Mouse (Mus musculus) neural tube, embryonic 15.5 days (tissue): ENCODE results near the gene Ciita. TPM values are rescaled to one million over a fixed set of nuclear protein-coding genes. Genes with fewer than 3 reads are reported as not detected.

Source experiments
- ATAC-seq: fragments of 200-750 bp; cut with Nextera tagmentation; 2 replicates; pipeline ENCODE4 v1.8.0; 2017; ENCODE audit warnings: mild to moderate bottlenecking, moderate TSS enrichment, moderate library complexity; ENCODE audit not compliant: low FRiP score
- H3K27ac ChIP-seq: fragments of 300-500 bp; sonication (generic); replicated peaks from 2 replicates; pipeline ENCODE4 v1.5.1; 2015; ENCODE audit warnings: mild to moderate bottlenecking, inconsistent platforms
- H3K27me3 ChIP-seq: fragments of 300-500 bp; sonication (generic); replicated peaks from 2 replicates; pipeline ENCODE4 v1.6.1; 2015; ENCODE audit warnings: inconsistent platforms
- H3K36me3 ChIP-seq: fragments of 300-500 bp; sonication (generic); 2 replicates; pipeline ENCODE4 v1.6.1; 2015; ENCODE audit warnings: inconsistent platforms
- H3K4me1 ChIP-seq: fragments of 300-500 bp; sonication (generic); 2 replicates; pipeline ENCODE4 v1.6.1; 2015; ENCODE audit warnings: inconsistent platforms
- H3K4me2 ChIP-seq: fragments of 300-500 bp; sonication (generic); 2 replicates; pipeline ENCODE4 v1.6.1; 2015; ENCODE audit warnings: inconsistent platforms, mild to moderate bottlenecking, moderate library complexity
- H3K4me3 ChIP-seq: fragments of 300-500 bp; sonication (generic); replicated peaks from 2 replicates; pipeline ENCODE4 v1.5.1; 2015; ENCODE audit warnings: mild to moderate bottlenecking, inconsistent platforms
- H3K9ac ChIP-seq: fragments of 300-500 bp; sonication (generic); replicated peaks from 2 replicates; pipeline ENCODE4 v1.6.1; 2015; ENCODE audit warnings: mild to moderate bottlenecking, inconsistent platforms
- H3K9me3 ChIP-seq: fragments of 300-500 bp; sonication (generic); replicated peaks from 2 replicates; pipeline ENCODE4 v1.6.1; 2016; ENCODE audit warnings: inconsistent platforms
- WGBS: fragments of 180-500 bp; shearing (Covaris S2); methylation state at CpG from one replicate; pipeline ENCODE4 v1.1.7; 2015; ENCODE audit warnings: mixed read lengths; 5-methylcytosine and 5-hydroxymethylcytosine counted together
- polyA plus RNA-seq: library from polyadenylated mRNA; unstranded; fragments of >200 nt; fragmentation: Nextera tagmentation; extraction: Ambion mirVana; gene quantifications from 2 replicates; pipeline ENCODE4 v1.2.1, GENCODE M21; 2015

The Ciita gene
- polyA plus RNA-seq, 1 experiment from 2014 or later: 0.47 TPM

DNA sequence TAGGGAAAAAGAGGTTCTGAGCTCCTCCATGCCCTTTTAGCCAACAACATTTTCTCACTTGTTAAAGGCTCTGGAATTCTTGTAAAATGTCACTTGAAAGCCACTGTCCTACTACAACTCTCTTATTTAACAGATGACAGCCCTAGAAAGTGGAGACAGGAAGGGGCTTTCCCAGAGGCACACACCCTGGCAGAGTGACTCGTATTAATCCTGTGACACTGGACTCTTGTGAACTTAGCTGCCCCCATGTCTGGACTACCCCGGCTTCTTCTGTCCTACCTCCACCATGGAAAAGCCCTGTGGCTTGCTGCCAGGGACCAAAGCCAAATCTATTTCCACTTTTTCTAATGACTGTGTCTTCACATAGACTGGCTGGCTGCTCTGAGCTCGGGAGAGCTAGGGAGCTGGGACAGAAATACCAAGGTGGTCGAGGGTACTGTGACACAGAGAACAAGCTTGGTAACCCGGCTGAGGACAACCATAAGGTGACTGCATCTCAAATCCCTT is 18.3 kb downstream of the Ciita start:
- WGBS: 78% methylated on average over 5 of the region's 5 CpGs
- no peaks in the 10 kb centered on the region for H3K36me3 ChIP-seq
- no peaks in the 10 kb centered on the region for H3K4me1 ChIP-seq
- no peaks in the 10 kb centered on the region for H3K9me3 ChIP-seq
- H3K4me3 ChIP-seq: no peak overlapping the region
- ATAC-seq: no peak
- H3K4me2 ChIP-seq: no peak overlapping the region
- 0 out of 2 replicates have a peak, but pooled peaks cover 6% of the 10 kb centered on the region for H3K27me3 ChIP-seq
- no peak overlapping the region for H3K27ac ChIP-seq
- H3K9ac ChIP-seq: no peak overlapping the region

DNA sequence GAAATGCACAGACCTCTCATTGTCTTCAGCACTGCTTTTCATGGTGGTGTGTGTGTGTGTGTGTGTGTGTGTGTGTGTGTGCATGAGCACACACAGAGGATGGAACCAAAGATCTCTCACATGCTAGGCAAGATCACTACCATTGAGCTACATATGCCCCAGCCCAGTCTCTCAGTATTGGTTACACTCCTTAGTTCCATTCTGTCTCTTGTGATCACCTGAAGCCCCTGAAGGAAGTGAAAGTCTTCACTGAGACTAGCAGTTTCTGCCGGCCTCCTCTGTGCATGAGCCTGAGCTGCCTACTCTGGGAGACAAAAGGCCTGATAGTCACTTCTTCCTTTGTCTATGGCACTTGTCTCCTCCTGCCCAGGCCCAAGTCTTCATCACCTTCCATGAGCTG is 19.3 kb downstream of the Ciita start:
- WGBS: 47% methylated on average over 1 of the region's 1 CpGs
- no peak overlapping the region for H3K9ac ChIP-seq
- no peaks in the 10 kb centered on the region for H3K36me3 ChIP-seq
- 0 out of 2 replicates have a peak, but pooled peaks cover 6% of the 10 kb centered on the region for H3K27me3 ChIP-seq
- H3K4me3 ChIP-seq: no peak overlapping the region
- no peak overlapping the region for H3K4me2 ChIP-seq
- H3K9me3 ChIP-seq: no peaks in the 10 kb centered on the region
- no peak overlapping the region for H3K27ac ChIP-seq
- ATAC-seq: no peak
- no peaks in the 10 kb centered on the region for H3K4me1 ChIP-seq

DNA sequence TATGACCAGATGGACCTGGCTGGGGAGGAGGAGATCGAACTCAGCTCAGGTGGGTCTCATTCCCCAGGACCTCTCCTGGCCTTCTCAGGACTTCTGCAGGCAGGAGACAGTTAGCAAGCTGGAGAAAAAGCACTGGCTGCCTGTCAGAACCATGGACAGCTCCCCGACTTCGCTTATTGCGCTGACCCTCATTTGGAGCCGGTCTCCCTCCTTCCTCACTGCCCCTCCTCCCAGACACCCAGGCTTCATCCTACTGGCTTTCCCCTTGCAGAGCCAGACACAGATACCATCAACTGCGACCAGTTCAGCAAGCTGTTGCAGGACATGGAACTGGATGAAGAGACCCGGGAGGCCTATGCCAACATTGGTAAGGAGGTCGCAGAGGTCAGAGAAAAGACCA is 22.0 kb downstream of the Ciita start:
- no peak overlapping the region for H3K9ac ChIP-seq
- 13% methylated on average over 8 of the region's 8 CpGs for WGBS
- H3K4me3 ChIP-seq: no peak overlapping the region
- no peak for ATAC-seq
- H3K27me3 ChIP-seq: 0 out of 2 replicates have a peak, but pooled peaks cover 6% of the 10 kb centered on the region
- H3K9me3 ChIP-seq: no peaks in the 10 kb centered on the region
- no peaks in the 10 kb centered on the region for H3K4me1 ChIP-seq
- H3K36me3 ChIP-seq: no peaks in the 10 kb centered on the region
- H3K4me2 ChIP-seq: no peak overlapping the region
- no peak overlapping the region for H3K27ac ChIP-seq

DNA sequence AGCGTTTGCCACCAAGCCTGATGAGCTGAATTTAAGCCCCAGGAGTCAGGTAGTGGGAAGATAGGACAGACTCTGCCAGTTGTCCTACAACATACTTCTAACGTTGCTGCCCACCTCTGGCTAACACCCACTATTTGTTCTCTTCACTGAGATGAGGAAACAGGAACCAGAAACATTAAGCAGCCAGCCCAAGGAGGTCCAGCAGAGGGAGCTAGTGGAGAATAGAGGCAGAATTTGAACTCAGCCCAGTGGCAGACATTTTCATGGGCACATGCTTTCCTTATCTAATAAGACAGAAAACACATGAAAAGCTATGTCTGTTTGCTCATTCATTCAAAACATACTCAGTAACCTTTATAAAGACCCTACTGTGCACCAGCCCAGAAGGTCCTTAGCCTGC is 23.2 kb downstream of the Ciita start:
- no peak for ATAC-seq
- WGBS: 77% methylated on average over 2 of the region's 2 CpGs
- no peak overlapping the region for H3K27ac ChIP-seq
- H3K9ac ChIP-seq: no peak overlapping the region
- no peaks in the 10 kb centered on the region for H3K9me3 ChIP-seq
- no peak overlapping the region for H3K4me3 ChIP-seq
- no peak overlapping the region for H3K4me2 ChIP-seq
- no peaks in the 10 kb centered on the region for H3K36me3 ChIP-seq
- 0 out of 2 replicates have a peak, but pooled peaks cover 6% of the 10 kb centered on the region for H3K27me3 ChIP-seq
- H3K4me1 ChIP-seq: no peaks in the 10 kb centered on the region

DNA sequence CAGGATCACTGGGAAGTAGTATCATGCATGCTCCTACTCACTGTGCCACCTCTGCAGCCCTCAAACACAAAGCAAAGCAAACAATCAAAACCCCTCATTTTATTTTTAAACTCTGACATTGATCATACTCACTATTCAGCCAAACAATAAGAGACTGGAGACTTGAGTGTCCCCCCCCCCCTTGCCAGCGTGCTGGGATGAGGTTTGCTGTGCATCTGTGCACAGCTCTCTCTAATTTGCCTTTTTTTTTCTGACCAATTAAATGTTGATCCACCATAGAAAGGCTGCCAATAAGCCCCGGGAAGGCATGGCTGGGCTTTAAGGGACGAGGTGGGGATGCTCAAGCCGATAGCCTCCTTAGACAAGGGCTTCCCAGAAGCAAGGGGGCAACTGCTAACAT is 27.6 kb downstream of the Ciita start:
- H3K4me3 ChIP-seq: no peak overlapping the region
- H3K27ac ChIP-seq: no peak overlapping the region
- H3K36me3 ChIP-seq: no peaks in the 10 kb centered on the region
- H3K4me2 ChIP-seq: no peak overlapping the region
- ATAC-seq: no peak
- H3K4me1 ChIP-seq: no peaks in the 10 kb centered on the region
- no peaks in the 10 kb centered on the region for H3K9me3 ChIP-seq
- 45% methylated on average over 4 of the region's 4 CpGs for WGBS
- no peak overlapping the region for H3K9ac ChIP-seq
- H3K27me3 ChIP-seq: no peaks in the 10 kb centered on the region

DNA sequence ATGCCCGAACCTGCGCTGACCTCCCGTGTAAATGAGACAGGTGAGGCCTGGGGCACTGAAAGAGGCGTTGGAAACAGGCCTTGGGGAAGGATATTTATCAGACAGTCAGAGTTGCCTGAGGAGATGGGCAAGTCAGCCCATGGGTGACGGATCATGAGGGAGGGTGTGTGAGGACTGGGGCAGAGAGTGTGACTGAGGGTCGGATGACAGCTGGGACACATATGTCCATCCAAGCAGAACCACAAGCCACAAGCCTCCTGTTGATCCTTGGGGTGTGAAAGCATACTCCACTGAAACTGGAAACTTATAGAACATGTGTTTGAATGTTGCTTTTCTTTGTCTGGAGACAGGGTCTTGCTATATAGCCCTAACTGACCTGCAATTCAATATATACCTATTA is 28.8 kb downstream of the Ciita start:
- H3K9ac ChIP-seq: no peak overlapping the region
- no peak for ATAC-seq
- 84% methylated on average over 6 of the region's 6 CpGs for WGBS
- H3K36me3 ChIP-seq: no peaks in the 10 kb centered on the region
- H3K27ac ChIP-seq: no peak overlapping the region
- no peaks in the 10 kb centered on the region for H3K4me1 ChIP-seq
- no peaks in the 10 kb centered on the region for H3K27me3 ChIP-seq
- H3K9me3 ChIP-seq: no peaks in the 10 kb centered on the region
- no peak overlapping the region for H3K4me2 ChIP-seq
- no peak overlapping the region for H3K4me3 ChIP-seq

DNA sequence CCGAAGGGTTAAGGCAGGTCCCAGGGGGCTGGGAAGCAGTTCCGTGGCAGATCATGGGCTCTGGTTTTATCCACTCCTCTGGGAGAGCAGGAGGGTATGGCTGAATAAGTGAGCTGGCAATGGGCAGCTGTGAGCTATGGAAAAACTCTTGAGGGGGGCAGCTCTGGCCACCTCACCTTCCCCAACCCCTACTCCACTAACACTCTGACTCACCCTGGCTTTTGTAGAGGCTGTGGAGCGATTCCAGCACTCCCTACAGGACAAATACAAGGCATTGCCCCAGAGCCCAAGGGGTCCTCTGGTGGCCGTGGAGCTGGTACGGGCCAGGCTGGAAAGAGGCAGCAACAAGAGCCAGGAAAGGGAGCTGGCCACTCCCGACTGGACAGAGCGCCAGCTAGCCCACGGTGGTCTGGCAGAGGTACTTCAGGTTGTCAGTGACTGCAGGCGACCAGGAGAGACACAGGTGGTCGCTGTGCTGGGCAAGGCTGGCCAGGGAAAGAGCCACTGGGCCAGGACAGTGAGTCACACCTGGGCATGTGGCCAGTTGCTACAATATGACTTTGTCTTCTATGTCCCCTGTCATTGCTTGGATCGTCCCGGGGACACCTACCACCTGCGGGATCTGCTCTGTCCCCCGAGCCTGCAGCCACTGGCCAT is 30.7 kb downstream of the Ciita start:
- Histone ChIP-seq H3K4me1 (no peaks in the 10 kb centered on the region), H3K4me3 (no peak overlapping the region), H3K27me3 (no peaks in the 10 kb centered on the region), H3K36me3 (no peaks in the 10 kb centered on the region), H3K27ac (no peak overlapping the region), H3K9ac (no peak overlapping the region), H3K9me3 (no peaks in the 10 kb centered on the region), H3K4me2 (no peak overlapping the region)
- 64% methylated on average over 14 of the region's 14 CpGs for WGBS
- no peak for ATAC-seq

DNA sequence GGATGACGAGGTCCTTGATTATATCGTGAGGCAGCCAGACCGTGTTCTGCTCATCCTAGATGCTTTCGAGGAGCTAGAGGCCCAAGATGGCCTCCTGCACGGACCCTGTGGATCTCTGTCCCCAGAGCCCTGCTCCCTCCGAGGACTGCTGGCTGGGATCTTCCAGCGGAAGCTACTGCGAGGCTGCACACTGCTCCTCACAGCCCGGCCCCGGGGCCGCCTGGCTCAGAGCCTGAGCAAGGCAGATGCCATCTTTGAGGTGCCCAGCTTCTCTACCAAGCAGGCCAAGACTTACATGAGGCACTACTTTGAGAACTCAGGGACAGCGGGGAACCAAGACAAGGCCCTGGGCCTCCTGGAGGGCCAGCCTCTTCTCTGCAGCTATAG is 31.3 kb downstream of the Ciita start:
- no peaks in the 10 kb centered on the region for H3K4me1 ChIP-seq
- no peaks in the 10 kb centered on the region for H3K27me3 ChIP-seq
- no peak overlapping the region for H3K4me2 ChIP-seq
- 86% methylated on average over 12 of the region's 12 CpGs for WGBS
- ATAC-seq: no peak
- no peak overlapping the region for H3K27ac ChIP-seq
- H3K36me3 ChIP-seq: no peaks in the 10 kb centered on the region
- H3K9ac ChIP-seq: no peak overlapping the region
- H3K9me3 ChIP-seq: no peaks in the 10 kb centered on the region
- no peak overlapping the region for H3K4me3 ChIP-seq

DNA sequence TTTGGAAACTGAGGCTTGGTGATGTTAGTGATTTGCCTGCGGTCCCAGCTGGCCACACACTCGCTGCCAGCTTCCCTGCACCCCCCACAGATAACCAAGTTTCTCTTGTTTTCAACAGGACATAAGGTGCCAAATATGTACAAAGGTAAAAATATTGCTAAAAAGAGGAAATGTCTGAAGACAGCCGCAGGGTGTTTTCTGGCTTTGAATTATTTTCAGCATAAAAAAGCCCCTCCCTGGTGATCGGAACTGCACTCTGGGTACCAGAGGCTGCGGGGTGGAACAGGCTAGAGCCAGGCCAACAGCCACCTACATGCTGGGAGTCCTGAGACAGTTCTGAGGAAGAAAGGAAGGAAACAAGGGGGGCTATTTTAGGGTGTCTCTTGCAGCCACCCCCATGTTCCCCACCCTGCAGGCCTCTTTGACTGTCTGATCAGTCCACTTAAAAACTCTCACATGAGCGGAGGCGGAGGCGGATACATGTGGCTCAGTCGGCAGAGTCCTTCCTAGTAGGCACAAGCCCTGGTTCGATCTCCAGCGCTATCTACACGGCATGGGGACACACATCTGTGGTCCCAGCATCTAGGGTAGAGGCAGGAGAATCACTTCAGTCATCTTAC is 36.2 kb downstream of the Ciita start:
- Histone ChIP-seq H3K4me2 (no peak overlapping the region), H3K4me1 (no peaks in the 10 kb centered on the region), H3K27me3 (no peaks in the 10 kb centered on the region), H3K9ac (no peak overlapping the region), H3K36me3 (no peaks in the 10 kb centered on the region), H3K9me3 (no peaks in the 10 kb centered on the region), H3K4me3 (no peak overlapping the region), H3K27ac (no peak overlapping the region)
- no peak for ATAC-seq
- 91% methylated on average over 12 of the region's 12 CpGs for WGBS

DNA sequence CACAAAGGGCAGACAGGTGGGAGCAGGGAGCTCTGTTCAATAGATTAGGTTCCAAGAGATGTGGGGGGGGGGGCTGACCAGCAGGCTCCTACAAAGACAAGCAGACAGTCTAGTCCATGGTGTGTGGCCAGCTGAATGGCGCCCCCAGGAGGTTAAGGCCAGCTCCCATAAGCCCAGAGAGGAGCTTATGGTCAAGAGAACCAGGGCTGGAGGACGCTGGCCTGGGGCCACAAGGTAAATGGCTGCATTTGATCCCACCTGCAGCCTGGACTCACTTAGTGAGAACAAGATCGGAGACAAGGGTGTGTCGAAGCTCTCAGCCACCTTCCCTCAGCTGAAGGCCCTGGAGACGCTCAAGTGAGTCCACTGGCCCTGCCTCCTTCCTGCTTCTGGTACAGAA is 38.2 kb downstream of the Ciita start:
- H3K4me2 ChIP-seq: no peak overlapping the region

DNA sequence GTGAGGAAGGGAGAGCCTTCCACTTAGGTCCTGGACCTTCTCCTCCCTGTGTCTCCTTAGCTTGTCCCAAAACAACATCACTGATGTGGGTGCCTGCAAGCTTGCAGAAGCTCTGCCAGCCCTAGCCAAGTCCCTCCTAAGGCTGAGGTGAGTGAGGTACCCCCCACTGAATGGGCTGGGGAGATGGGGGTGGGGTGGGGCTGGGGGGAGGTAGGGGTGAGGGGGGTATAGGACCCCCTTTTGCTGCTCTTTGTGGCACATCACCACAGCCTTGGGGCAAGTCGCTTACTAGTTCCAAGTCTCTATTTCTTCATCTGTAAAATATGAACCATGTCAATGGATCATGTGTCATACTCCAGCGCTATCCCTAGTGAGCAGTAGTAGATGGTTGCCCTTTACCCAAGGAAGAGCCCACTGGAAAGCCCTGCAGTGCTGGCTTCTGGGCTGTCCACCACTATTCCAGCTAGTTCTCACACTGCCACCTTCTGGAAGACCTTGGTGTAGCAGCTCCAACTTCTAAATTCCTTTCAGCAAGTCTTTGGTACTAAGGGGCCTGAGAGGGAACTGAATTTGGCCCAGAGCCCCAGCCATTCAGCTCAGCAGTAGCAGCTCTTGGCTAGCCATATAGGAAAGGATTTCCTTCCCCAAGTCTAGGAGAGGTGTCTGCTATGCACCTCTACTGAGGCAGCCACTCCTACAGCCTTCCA is 41.2 kb downstream of the Ciita start:
- 34% methylated on average over 2 of the region's 2 CpGs for WGBS
- H3K4me2 ChIP-seq: no peak overlapping the region

More for the DNA sequence above, 38.2 kb downstream of the Ciita start:
- H3K4me1 ChIP-seq: no peaks in the 10 kb centered on the region
- no peak for ATAC-seq
- no peak overlapping the region for H3K27ac ChIP-seq
- H3K9me3 ChIP-seq: no peaks in the 10 kb centered on the region
- WGBS: 62% methylated on average over 5 of the region's 5 CpGs
- H3K36me3 ChIP-seq: no peaks in the 10 kb centered on the region
- no peak overlapping the region for H3K9ac ChIP-seq
- H3K4me3 ChIP-seq: no peak overlapping the region
- H3K27me3 ChIP-seq: no peaks in the 10 kb centered on the region

DNA sequence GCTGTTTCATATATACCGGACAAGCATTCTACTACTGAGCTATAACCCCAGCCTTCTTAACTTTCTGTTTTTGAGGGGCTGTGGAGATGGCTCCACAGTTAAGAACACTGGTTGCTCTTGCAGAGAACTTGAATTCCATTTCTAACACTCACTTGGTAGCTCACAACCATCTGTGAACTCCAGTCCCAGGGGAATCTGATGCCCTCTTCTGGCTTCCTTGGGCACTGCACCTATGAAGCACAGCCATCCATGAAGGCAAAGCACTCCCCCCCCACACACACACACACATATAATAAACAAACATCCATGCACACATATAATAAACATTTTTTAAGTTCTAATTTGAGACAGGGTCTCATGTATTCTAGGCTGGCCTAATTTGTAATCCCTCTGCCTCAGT is 43.0 kb downstream of the Ciita start:
- Histone ChIP-seq H3K9ac (no peak overlapping the region), H3K4me1 (no peaks in the 10 kb centered on the region), H3K36me3 (no peaks in the 10 kb centered on the region), H3K4me3 (no peak overlapping the region), H3K27ac (no peak overlapping the region), H3K27me3 (no peaks in the 10 kb centered on the region), H3K9me3 (no peaks in the 10 kb centered on the region), H3K4me2 (no peak overlapping the region)
- no peak for ATAC-seq
- WGBS: 82% methylated on average over 1 of the region's 1 CpGs

More for the DNA sequence above, 41.2 kb downstream of the Ciita start:
- Histone ChIP-seq H3K4me3 (no peak overlapping the region), H3K27ac (no peak overlapping the region), H3K4me1 (no peaks in the 10 kb centered on the region), H3K36me3 (no peaks in the 10 kb centered on the region), H3K9ac (no peak overlapping the region), H3K27me3 (no peaks in the 10 kb centered on the region), H3K9me3 (no peaks in the 10 kb centered on the region)
- peak; percentile 79 for ATAC-seq
